14 mouse cellular contexts compared by ENCODE assay signal in genomic region chr1:170963087-170963486, GRCm38 (mm10). TPM values are rescaled to one million over a fixed set of nuclear protein-coding genes. Genes with fewer than 3 reads are reported as not detected.
DNase-seq lines count a peak whose midpoint lies in the region; ATAC-seq lines count a peak whose summit lies in the region.
"Had no signal": no experiment of that assay in that cellular context is flagged by ENCODE, and none has a peak within 500 bp of the region (broad histone marks: within the 10 kb centered on the region; RNA-seq: fewer than 3 reads in every experiment).

No protein-coding gene starts in this region.

- peak; percentile 82 for DNase-seq in heart, adult 11 months
- DNase-seq in heart, postnatal 14 days: no peak
- DNase-seq in kidney, postnatal 10 days: peak; percentile 32
- no peak for DNase-seq in kidney, adult 9 months
- peak; percentile 24 for DNase-seq in ovary, adult 18-20 months (ENCODE audit: low spot score)
- DNase-seq in ovary, postnatal 14 days (ENCODE audit: low spot score): no peak
- DNase-seq in layer of hippocampus, postnatal 14 days (ENCODE audit: low spot score in 2 of 2): no peak
- DNase-seq: adrenal gland, postnatal 25 days; B cell, adult 2 months; cerebellum, adult 11 months; gastrocnemius, adult 2 months had no signal

- intact Hi-C loops in heart, postnatal 14 days (cut with DNase I): no loop called here

- ATAC-seq in monocyte, adult 5-6 weeks (replicated peaks; ENCODE audit: insufficient number of reproducible peaks, low FRiP score, low TSS enrichment, poor library complexity, severe bottlenecking): no peak
- ATAC-seq: midbrain, embryonic 13.5 days had no signal

RNA-seq across cellular contexts. Expression of gene Fcgr2b, which starts 13.3 kb away (rescaled TPM):
- 1 to 10 TPM; 5.2 to 6.0 TPM for total RNA-seq in heart, postnatal 14 days (2021)
- total RNA-seq in layer of hippocampus, postnatal 14 days (2021): 1 to 10 TPM; 3.6 to 3.8 TPM
- 181 to 197 TPM (median 187 TPM) in 3 replicates for total RNA-seq in monocyte, adult 5-6 weeks (2017)

RNA-seq across cellular contexts. Expression of gene Fcrla, which starts 35.7 kb away (rescaled TPM):
- under 1 TPM; 0.84 to 1.00 TPM for total RNA-seq in heart, postnatal 14 days (2021)
- under 1 TPM in 1 of 2 experiments, not detected in 1; 0.67 TPM for total RNA-seq in layer of hippocampus, postnatal 14 days (2021)
- 25.8 to 50.1 TPM (median 35.3 TPM) in 3 replicates for total RNA-seq in monocyte, adult 5-6 weeks (2017)
- total RNA-seq: gastrocnemius, adult 2 months; layer of hippocampus, postnatal 25 days had no signal

RNA-seq across cellular contexts. Expression of gene Fcrlb, which starts 50.3 kb away (rescaled TPM):
- total RNA-seq in heart, postnatal 14 days (2021): not detected
- under 1 TPM in 1 of 2 experiments, not detected in 1; 0.35 TPM for total RNA-seq in layer of hippocampus, postnatal 14 days (2021)
- 0.43 TPM in 1 of 3 replicates, not detected in the others for total RNA-seq in monocyte, adult 5-6 weeks (2017)
- total RNA-seq: adrenal gland, postnatal 25 days; gastrocnemius, adult 2 months had no signal

RNA-seq across cellular contexts. Expression of gene Fcgr4, which starts 55.6 kb away (rescaled TPM):
- total RNA-seq in heart, postnatal 14 days (2021): under 1 TPM; 0.22 to 0.29 TPM
- total RNA-seq in layer of hippocampus, postnatal 14 days (2021): not detected
- total RNA-seq in monocyte, adult 5-6 weeks (2017): 364 to 612 TPM (median 571 TPM) in 3 replicates
- total RNA-seq: gastrocnemius, adult 2 months had no signal

Comparison
In these comparisons a context has a peak if more than half of its experiments do, and no peak if none do; other contexts are left out.
1. DNase-seq: peak in heart, adult 11 months (single experiment), kidney, postnatal 10 days (single experiment) and ovary, adult 18-20 months (single experiment); none in heart, postnatal 14 days (0 of 2), kidney, adult 9 months (single experiment), ovary, postnatal 14 days (single experiment) and layer of hippocampus, postnatal 14 days (0 of 2).
2. RNA of gene Fcgr2b, which starts 13.3 kb away (total RNA-seq): 181 to 197 TPM in monocyte, adult 5-6 weeks; 5.2 to 6.0 TPM in heart, postnatal 14 days and 3.6 to 3.8 TPM in layer of hippocampus, postnatal 14 days; every median in the first group is over 10 times any median in the second.
3. RNA of gene Fcrla, which starts 35.7 kb away (total RNA-seq): 25.8 to 50.1 TPM in monocyte, adult 5-6 weeks; 0.84 to 1.00 TPM in heart, postnatal 14 days and 0.67 TPM in layer of hippocampus, postnatal 14 days; every median in the first group is over 10 times any median in the second.